Mouse (Mus musculus): Measurements from ENCODE around the gene Adk. TPM values are rescaled to one million over a fixed set of nuclear protein-coding genes. Genes with fewer than 3 reads are reported as not detected.
A peak's percentile ranks its signal among the peaks of the same experiment; 100 is the strongest.

Adk gene
- total RNA-seq, 2 experiments from 2014 or later: 100 to 104 TPM

DNA sequence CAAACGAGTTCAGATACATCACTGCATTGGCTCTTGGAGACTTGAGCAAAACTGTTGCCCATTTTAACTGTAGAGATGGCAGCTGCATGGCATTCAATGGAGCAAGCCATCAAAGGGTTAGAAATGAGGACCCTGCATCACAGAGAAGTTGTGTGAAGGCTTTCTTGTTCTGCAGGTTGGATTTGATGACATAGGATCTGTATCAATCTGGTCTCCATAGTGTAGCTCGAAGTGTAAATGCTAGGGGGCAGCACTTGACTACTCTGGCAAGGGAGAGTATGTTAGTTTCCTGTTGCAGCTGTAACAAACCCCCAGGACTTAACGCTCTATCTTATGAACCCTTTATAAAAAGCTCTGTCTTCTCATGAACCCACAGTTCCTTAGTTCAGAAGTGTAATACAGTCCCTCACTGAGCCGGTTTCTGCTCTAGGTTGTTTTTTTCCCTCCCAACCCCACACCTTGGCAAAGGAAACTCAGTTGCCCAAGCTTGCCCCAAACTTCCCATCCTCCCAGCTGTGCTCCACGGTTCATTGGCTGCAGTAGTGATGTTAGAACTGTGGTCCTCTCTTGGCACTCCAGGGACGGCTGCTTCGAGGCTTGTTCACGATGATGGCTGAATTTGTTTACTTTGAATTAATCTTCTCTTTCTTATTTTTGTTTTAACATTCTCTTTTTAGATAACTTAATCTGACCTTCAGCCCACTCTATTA, 91.2 kb downstream of the Adk start:
- ATAC-seq (replicated peaks; ENCODE audit: poor library complexity): peak; percentile 64

GRCm38 (mm10) chr14:21147171-21147570, 94.8 kb downstream of the Adk start:
- ATAC-seq (replicated peaks; ENCODE audit: poor library complexity): no peak

DNA sequence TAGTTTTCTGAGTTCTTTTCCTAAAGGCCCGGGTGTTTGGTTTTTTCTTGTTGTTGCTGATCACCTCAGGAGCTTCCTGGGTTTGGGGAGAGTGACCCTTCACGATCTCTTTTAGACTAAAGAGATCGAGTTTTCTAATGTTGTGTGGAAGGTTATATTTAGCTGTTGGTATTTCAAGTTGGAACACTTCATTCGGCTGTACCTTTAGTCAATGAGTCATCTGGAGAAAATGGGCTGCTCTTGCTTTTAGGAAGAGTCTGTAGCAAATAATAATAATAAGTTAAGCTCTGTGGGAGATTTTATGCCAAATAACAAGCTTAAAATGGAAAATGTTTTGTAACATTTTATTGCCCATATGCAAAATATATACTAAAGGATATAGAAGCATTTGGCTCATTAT, 97.9 kb downstream of the Adk start:
- no peak for ATAC-seq (replicated peaks; ENCODE audit: poor library complexity)

DNA sequence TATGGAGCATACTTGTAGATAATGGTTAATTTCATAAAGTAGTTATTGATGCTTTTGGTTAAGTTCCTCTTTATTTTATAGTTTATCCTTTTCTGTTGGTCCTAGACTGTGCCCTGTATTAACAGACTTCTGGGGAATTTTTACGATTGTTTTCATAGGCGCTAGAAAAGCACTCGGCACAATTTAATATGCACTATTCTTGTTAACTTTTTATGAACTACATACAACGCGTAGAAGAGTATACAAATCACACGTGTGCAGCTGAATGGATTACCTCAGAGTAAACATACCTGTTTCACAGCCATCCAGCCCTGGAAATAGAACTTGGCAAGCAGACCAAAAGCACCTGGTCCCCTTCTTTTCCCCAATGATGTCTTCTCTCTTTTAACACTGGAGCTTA, 99.7 kb downstream of the Adk start:
- no peak for ATAC-seq (replicated peaks; ENCODE audit: poor library complexity)

- no peak for ATAC-seq (replicated peaks; ENCODE audit: poor library complexity)
Measured at GRCm38 (mm10) chr14:21165706-21166105, 113.3 kb downstream of the Adk start.

DNA sequence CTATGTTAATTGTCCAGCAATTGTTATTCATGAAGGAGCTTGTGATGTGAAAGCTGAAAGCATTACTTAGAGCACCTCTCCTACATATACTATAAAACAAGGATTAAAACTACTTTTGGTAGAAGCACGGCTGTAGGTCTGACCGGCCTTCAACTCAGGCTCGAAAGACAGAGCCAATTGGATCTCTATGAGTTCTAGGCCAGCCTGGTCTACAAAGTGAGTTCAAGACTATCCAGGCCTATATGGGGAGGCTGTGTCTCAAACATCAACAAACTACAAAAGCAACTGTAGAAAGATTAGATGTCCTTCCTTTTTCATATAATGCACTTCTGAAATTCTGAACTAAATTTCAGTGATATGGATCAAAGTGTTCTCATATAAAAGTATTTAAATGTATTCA, 113.7 kb downstream of the Adk start:
- no peak for ATAC-seq (replicated peaks; ENCODE audit: poor library complexity)

DNA sequence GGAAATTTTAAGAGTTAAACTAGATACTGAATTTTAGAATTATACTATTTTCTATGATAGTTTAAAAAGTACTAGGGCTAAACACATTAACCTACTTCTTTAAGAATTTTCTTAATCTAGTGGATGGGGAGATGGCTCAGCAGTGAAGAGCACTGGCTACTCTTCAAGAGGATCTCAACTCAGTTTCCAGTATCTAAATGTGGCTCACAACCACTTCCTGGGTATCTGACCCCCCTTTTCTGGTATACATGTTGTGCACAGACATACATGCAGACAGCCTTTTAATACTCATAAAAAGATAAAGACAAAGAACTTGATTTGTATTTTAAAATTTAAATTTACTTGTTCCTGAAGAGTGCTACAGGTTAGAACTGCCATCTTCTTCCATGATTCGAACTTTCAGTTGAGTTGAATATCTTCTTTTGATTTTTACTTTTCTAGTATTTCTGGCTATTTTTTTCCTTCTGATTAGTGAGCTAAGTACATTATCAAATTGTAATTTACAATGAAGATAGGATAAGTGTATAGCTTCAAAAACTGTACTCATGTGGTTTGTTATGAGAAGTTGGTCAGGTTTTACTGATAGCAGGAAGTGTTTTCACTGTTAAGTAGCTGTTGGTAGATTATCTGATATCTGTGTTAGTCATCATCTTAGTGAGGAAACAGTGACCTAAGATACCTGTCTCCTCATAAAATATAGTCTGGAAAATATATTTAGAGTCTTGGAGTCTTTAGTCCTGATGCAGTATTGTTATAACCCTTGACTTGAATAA, 121.8 kb downstream of the Adk start:
- 0 out of 2 replicates have a peak, but pooled peaks have one; percentile 23 for ATAC-seq (replicated peaks; ENCODE audit: poor library complexity)

DNA sequence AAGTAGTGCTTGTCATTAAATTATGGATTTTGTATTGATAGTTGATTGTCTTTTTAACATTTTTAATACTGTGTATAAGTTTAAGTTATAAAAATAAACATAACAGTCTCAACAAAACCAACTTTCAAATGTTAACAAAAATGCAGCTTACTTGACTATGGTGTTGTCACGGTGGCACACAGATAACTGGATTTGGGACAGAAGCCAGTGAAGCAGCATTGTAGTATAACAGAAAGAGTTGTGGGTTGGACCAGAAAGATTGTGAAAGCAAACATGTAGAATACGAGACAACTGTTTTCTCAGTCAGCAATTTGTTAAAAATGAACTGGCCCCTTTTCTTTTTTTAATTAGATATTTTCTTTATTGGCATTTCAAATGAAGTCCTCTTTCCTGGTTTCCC, 122.4 kb downstream of the Adk start:
- ATAC-seq (replicated peaks; ENCODE audit: poor library complexity): peak; percentile 57; the same call in 1 of the 2 replicates

- no peak for ATAC-seq (replicated peaks; ENCODE audit: poor library complexity)
Measured at GRCm38 (mm10) chr14:21177781-21178180, 125.4 kb downstream of the Adk start.

- no peak for ATAC-seq (replicated peaks; ENCODE audit: poor library complexity)
Measured at GRCm38 (mm10) chr14:21178356-21178755, 126.0 kb downstream of the Adk start.

DNA sequence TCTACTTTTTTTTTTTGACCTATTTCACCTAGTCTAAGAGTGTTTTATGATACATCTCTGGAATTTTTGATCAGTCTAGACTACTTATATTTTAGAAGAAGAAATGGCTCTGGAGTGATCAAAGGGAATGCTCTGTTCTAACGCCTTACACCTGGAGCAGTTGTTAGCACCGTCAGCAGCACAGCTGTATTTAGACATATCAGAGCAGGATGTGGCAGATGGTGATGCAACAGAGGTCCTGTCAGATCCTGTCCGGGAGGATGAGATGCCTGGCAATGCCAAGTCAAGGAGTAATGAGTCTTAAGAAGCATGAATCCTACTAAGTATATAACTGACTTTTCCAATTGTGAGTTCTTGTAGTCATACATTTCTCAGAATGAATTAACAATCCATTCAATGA, 128.7 kb downstream of the Adk start:
- ATAC-seq (replicated peaks; ENCODE audit: poor library complexity): peak; percentile 39; the same call in 1 of the 2 replicates

DNA sequence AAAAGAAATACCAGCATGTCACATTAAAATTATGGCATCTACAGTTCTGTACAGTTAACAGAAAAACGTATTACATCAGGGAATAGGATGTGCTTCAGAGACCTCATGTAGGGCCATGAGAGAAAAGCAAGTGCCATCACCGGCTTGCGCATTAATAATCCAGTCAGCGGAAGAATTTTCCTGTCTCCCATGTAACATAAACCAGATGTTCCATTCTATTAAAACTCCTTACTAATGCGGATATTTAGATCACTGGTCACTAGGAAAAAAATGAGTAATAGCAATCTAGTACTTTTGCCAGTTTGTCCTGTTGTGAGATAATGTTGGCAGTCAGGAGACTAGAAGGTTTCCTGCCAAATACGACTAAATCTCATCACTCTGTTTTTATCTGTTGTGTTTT, 139.6 kb downstream of the Adk start:
- no peak for ATAC-seq (replicated peaks; ENCODE audit: poor library complexity)

GRCm38 (mm10) chr14:21192749-21193148, 140.4 kb downstream of the Adk start:
- ATAC-seq (replicated peaks; ENCODE audit: poor library complexity): peak; percentile 46

GRCm38 (mm10) chr14:21194336-21194735, 142.0 kb downstream of the Adk start:
- peak; percentile 79 for ATAC-seq (replicated peaks; ENCODE audit: poor library complexity)

- peak; percentile 76 for ATAC-seq (replicated peaks; ENCODE audit: poor library complexity)
Measured at GRCm38 (mm10) chr14:21200850-21201249, 148.5 kb downstream of the Adk start.

- no peak for ATAC-seq (replicated peaks; ENCODE audit: poor library complexity)
Measured at GRCm38 (mm10) chr14:21206472-21206871, 154.1 kb downstream of the Adk start.

DNA sequence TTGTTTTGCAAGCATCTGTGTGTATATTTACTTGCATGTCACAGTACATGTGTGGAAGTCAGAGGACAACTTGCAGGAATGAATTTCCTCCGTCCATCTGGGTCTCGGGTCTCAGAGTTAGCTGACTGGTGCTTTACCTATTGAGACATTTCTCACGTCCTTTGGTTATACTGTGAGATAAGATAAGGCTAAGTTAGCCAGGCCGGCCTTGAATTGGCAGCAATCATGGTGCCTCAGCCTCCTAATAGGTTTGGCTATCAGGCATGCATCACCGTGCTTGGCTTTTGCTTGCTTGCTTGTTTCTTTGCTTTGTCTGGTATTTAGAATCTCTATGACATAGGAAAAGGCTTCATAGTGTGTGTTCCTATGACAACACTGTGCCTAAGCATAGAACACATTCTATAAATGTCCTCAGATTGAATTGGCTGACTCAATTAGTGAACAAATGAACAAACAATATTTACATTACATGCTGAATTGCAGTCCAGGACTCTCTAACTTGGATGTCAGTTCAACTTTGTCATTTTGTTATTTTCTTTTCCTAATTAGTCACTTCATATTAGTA, 169.3 kb downstream of the Adk start:
- peak; percentile 48 for ATAC-seq (replicated peaks; ENCODE audit: poor library complexity)

DNA sequence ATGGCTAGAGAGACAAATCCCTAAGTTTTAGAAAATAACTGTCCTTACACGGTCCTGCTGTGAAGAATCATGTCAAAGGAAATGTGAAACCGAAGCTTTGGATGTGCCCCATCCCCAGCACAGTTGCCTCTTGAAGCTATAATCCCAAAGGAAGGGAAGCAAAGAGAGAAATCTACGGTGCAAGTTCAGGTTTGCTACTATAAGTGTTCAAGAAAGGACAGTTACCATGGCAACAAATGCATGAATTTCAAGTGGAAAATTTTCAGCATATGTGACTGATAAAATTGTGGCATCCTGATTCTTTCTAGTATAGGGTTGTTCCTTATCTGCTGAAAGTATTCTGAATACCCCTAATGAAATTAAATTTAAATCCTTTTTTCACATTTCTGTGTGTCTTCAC, 169.8 kb downstream of the Adk start:
- ATAC-seq (replicated peaks; ENCODE audit: poor library complexity): no peak

GRCm38 (mm10) chr14:21223456-21223855, 171.1 kb downstream of the Adk start:
- no peak for ATAC-seq (replicated peaks; ENCODE audit: poor library complexity)

- peak; percentile 37 for ATAC-seq (replicated peaks; ENCODE audit: poor library complexity)
Measured at GRCm38 (mm10) chr14:21223971-21224635, 171.7 kb downstream of the Adk start.

- no peak for ATAC-seq (replicated peaks; ENCODE audit: poor library complexity)
Measured at GRCm38 (mm10) chr14:21237051-21237450, 184.7 kb downstream of the Adk start.

Data from megakaryocyte progenitor cell, adult 5-6 weeks (primary cell).